Mouse (Mus musculus) CH12.LX (cell line): ENCODE data around the gene Rptor. TPM values are rescaled to one million over a fixed set of nuclear protein-coding genes. Genes with fewer than 3 reads are reported as not detected.

Experiments
- DNase-seq: peaks from one replicate; pipeline ENCODE4 v3.0.0-alpha.2; 2013; ENCODE audit errors: extremely low read depth
- H3K27ac ChIP-seq: 2 replicates; pipeline ENCODE4 v1.5.1; 2012; ENCODE audit warnings: low read depth, mild to moderate bottlenecking, control low read depth, moderate library complexity; ENCODE audit not compliant: insufficient read depth
- H3K27me3 ChIP-seq: replicated peaks from 2 replicates; pipeline ENCODE3; 2012; ENCODE audit warnings: inconsistent platforms
- H3K36me3 ChIP-seq, 2 experiments: replicated peaks in 1 of 2; 2 replicates each; pipeline versions ENCODE3 to v1.6.1; 2012; ENCODE audit warnings: inconsistent platforms in 1 of 2, low read length in 1 of 2, mild to moderate bottlenecking in 1 of 2, mixed read lengths in 1 of 2, moderate library complexity in 1 of 2; ENCODE audit not compliant: control insufficient read depth in 1 of 2, insufficient read depth in 1 of 2
- H3K4me1 ChIP-seq, 2 experiments: 2 replicates each; pipeline ENCODE4 v1.6.1; 2012; ENCODE audit warnings: inconsistent platforms in 1 of 2, moderate library complexity in 1 of 2; ENCODE audit not compliant: insufficient read depth in 2 of 2, control insufficient read depth in 1 of 2
- H3K4me2 ChIP-seq: 2 replicates; pipeline ENCODE4 v1.6.1; 2012; ENCODE audit warnings: low read depth, mild to moderate bottlenecking, control low read depth; ENCODE audit not compliant: poor library complexity, insufficient read depth, severe bottlenecking
- H3K4me3 ChIP-seq, 3 experiments: fragments of 150-350 bp in 1 of 3; sonication (generic) in 1 of 3; replicated peaks in 1 of 3; 2 replicates each; pipeline versions ENCODE3 to v1.5.1; 2011 to 2012; ENCODE audit warnings: low read depth in 2 of 3, low read length in 2 of 3, mild to moderate bottlenecking in 2 of 3, moderate library complexity in 2 of 3, control low read depth in 1 of 3, improper control_type of control experiment in 1 of 3, inconsistent platforms in 1 of 3, mixed read lengths in 1 of 3; ENCODE audit not compliant: poor library complexity in 1 of 3
- H3K79me2 ChIP-seq: replicated peaks from 2 replicates; pipeline ENCODE4 v1.6.1; 2012; ENCODE audit warnings: mild to moderate bottlenecking, moderate library complexity; ENCODE audit not compliant: control insufficient read depth, poor library complexity, insufficient read depth, severe bottlenecking; ENCODE audit errors: extremely low read depth
- H3K9ac ChIP-seq: 2 replicates; pipeline ENCODE4 v1.6.1; 2012; ENCODE audit warnings: low read depth, mild to moderate bottlenecking, control low read depth, moderate library complexity; ENCODE audit not compliant: insufficient read depth
- H3K9me3 ChIP-seq: replicated peaks from 2 replicates; pipeline ENCODE3; 2012; ENCODE audit warnings: low read length, inconsistent platforms, mixed read lengths
- BHLHE40 ChIP-seq: IDR thresholded peaks from 2 replicates; pipeline ENCODE4 v1.6.1; 2011; ENCODE audit warnings: mild to moderate bottlenecking, low read depth, low read length, improper control_type of control experiment
- CHD2 ChIP-seq: IDR thresholded peaks from 2 replicates; pipeline ENCODE4 v1.6.1; 2011; ENCODE audit warnings: low read length, improper control_type of control experiment
- CTCF ChIP-seq, 2 experiments: IDR thresholded peaks in 1 of 2; conservative IDR thresholded peaks in 1 of 2; 2 replicates each; pipeline ENCODE4 v1.5.1; 2011 to 2012; ENCODE audit warnings: low read depth in 2 of 2, low read length in 2 of 2, improper control_type of control experiment in 1 of 2, inconsistent platforms in 1 of 2, mild to moderate bottlenecking in 1 of 2, moderate library complexity in 1 of 2
- ELF1 ChIP-seq: IDR thresholded peaks from 2 replicates; pipeline ENCODE4 v1.6.1; 2014; ENCODE audit warnings: low read depth, mild to moderate bottlenecking, inconsistent platforms, low read length, improper control_type of control experiment
- EP300 ChIP-seq: IDR thresholded peaks from 2 replicates; pipeline ENCODE4 v1.6.1; 2011; ENCODE audit warnings: low read length, improper control_type of control experiment
- HCFC1 ChIP-seq: IDR thresholded peaks from 2 replicates; pipeline ENCODE4 v1.6.1; 2012; ENCODE audit warnings: low read depth, mild to moderate bottlenecking, inconsistent platforms, low read length, improper control_type of control experiment
- IRF4 ChIP-seq: IDR thresholded peaks from 2 replicates; pipeline ENCODE4 v1.6.1; 2014; ENCODE audit warnings: low read depth, mild to moderate bottlenecking, inconsistent platforms, low read length, improper control_type of control experiment
- JUN ChIP-seq: IDR thresholded peaks from 2 replicates; pipeline ENCODE4 v1.6.1; 2011; ENCODE audit warnings: low read depth, mild to moderate bottlenecking, low read length, improper control_type of control experiment, moderate library complexity; ENCODE audit not compliant: insufficient read depth
- JUND ChIP-seq: conservative IDR thresholded peaks from 2 replicates; pipeline ENCODE4 v1.6.1; 2011; ENCODE audit warnings: low read depth, low read length, improper control_type of control experiment
- KAT2A ChIP-seq: IDR thresholded peaks from 2 replicates; pipeline ENCODE4 v1.6.1; 2012; ENCODE audit warnings: low read length, improper control_type of control experiment, inconsistent platforms; ENCODE audit not compliant: insufficient replicate concordance
- MEF2A ChIP-seq: IDR thresholded peaks from 2 replicates; pipeline ENCODE4 v1.6.1; 2014; ENCODE audit warnings: low read depth, mild to moderate bottlenecking, inconsistent platforms, low read length, improper control_type of control experiment, borderline replicate concordance
- MXI1 ChIP-seq: IDR thresholded peaks from 2 replicates; pipeline ENCODE4 v1.6.1; 2011; ENCODE audit warnings: mild to moderate bottlenecking, low read depth, low read length, improper control_type of control experiment
- NELFE ChIP-seq: IDR thresholded peaks from 2 replicates; pipeline ENCODE4 v1.6.1; 2011; ENCODE audit warnings: low read depth, low read length, improper control_type of control experiment
- NRF1 ChIP-seq: IDR thresholded peaks from 2 replicates; pipeline ENCODE4 v1.6.1; 2014; ENCODE audit warnings: low read depth, mild to moderate bottlenecking, inconsistent platforms, low read length, improper control_type of control experiment, moderate library complexity
- PAX5 ChIP-seq: IDR thresholded peaks from 2 replicates; pipeline ENCODE4 v1.6.1; 2012; ENCODE audit warnings: low read length, inconsistent platforms, mixed read lengths
- RAD21 ChIP-seq: IDR thresholded peaks from 2 replicates; pipeline ENCODE4 v1.6.1; 2011; ENCODE audit warnings: low read depth, mild to moderate bottlenecking, low read length, improper control_type of control experiment, moderate library complexity
- RCOR1 ChIP-seq: conservative IDR thresholded peaks from 2 replicates; pipeline ENCODE4 v1.6.1; 2012; ENCODE audit warnings: low read depth, mild to moderate bottlenecking, inconsistent platforms, low read length, improper control_type of control experiment
- SIN3A ChIP-seq: IDR thresholded peaks from 2 replicates; pipeline ENCODE4 v1.6.1; 2012; ENCODE audit warnings: low read length, improper control_type of control experiment, inconsistent platforms
- SMC3 ChIP-seq: IDR thresholded peaks from 2 replicates; pipeline ENCODE4 v1.6.1; 2011; ENCODE audit warnings: low read depth, low read length, improper control_type of control experiment
- UBTF ChIP-seq: IDR thresholded peaks from 2 replicates; pipeline ENCODE4 v1.6.1; 2012; ENCODE audit warnings: low read depth, mild to moderate bottlenecking, inconsistent platforms, low read length, improper control_type of control experiment, moderate library complexity
- ZKSCAN1 ChIP-seq: IDR thresholded peaks from 2 replicates; pipeline ENCODE4 v1.6.1; 2012; ENCODE audit warnings: low read depth, inconsistent platforms, low read length, improper control_type of control experiment, borderline replicate concordance
- dilution Hi-C: fragments of 300-500 bp; cut with MboI; formaldehyde crosslinking; loops from 2 replicates; pipeline ENCODE4 v1.14.3; 2020; ENCODE audit warnings: low sequenced_read_pairs; ENCODE audit not compliant: extremely low pct_unique_long_range_greater_than_20kb, extremely low pct_ligation_motif_present
- in situ Hi-C: fragments of 300-500 bp; cut with MboI; formaldehyde crosslinking; loops from 3 replicates; pipeline ENCODE4 v1.14.3; 2019; ENCODE audit warnings: low sequenced_read_pairs, low pct_ligation_motif_present, low pct_unique_long_range_greater_than_20kb, mixed read lengths
- polyA plus RNA-seq: library from polyadenylated mRNA; unstranded; fragments of >175 nt; gene quantifications from 2 replicates; pipeline ENCODE4 v1.2.1, GENCODE M21; 2012; ENCODE audit warnings: low read depth; ENCODE audit not compliant: insufficient read length
- total RNA-seq, 2 experiments: library from RNA; depleted of rRNA; stranded (reverse); fragments of 300-350 nt in 1 of 2; fragments of >200 nt in 1 of 2; gene quantifications; 2 replicates each; pipeline ENCODE4 v1.2.3; 2012 to 2014

Gene Rptor
- total and polyA plus RNA-seq, 3 experiments, result 10.3 to 33.1 (median 26.7) TPM

DNA sequence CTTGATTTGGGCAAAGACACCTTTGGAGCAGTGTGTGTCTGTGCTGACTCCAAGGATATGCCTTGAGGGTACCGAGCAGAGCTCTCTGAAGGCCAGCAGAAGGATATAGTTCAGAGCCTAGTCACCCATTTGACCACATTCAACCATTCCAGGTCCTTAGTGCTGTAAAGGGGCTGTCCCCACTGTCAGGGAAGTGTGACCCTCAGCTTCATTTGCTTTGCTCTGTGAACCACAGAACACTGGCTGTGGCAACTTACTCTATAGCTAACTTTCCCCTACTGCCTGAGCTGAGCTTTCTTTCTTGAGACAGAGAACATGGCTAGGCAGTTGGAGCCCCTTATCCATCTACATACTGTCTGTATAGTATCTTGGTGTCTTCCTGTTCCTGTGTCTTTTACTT is 175.2 kb downstream of the Rptor start:
- DNase-seq, result peak; percentile 65
- no peaks in the 10 kb centered on the region for H3K79me2 ChIP-seq
- H3K4me1 ChIP-seq, result peaks cover 15 to 39% of the 10 kb centered on the region in 2 experiments
- H3K27ac ChIP-seq, result no peak overlapping the region
- in situ Hi-C loops, result no loop called here
- H3K27me3 ChIP-seq, result no peaks in the 10 kb centered on the region
- TF ChIP-seq CHD2, result no peak
- TF ChIP-seq BHLHE40, result peak; percentile 84
- no peak for TF ChIP-seq SMC3
- TF ChIP-seq MEF2A, result no peak
- TF ChIP-seq JUND, result no peak
- no peak for TF ChIP-seq PAX5
- peak; percentile 30; the same call in 1 of the 2 replicates for TF ChIP-seq EP300
- TF ChIP-seq, all 38 proteins: peak for 2
- Histone ChIP-seq H3K4me2 (no peak overlapping the region), H3K9me3 (peaks cover 19% of the 10 kb centered on the region), H3K4me3 (no peak overlapping the region), H3K36me3 (peaks cover 16 to 82% of the 10 kb centered on the region in 2 experiments), H3K9ac (no peak overlapping the region)
- dilution Hi-C loops, result no loop called here

GRCm38 (mm10) chr11:119780290-119780689 is 177.6 kb downstream of the Rptor start:
- in situ Hi-C loops, result no loop called here
- H3K4me1 ChIP-seq, result peaks cover 15 to 39% of the 10 kb centered on the region in 2 experiments
- TF ChIP-seq BHLHE40 (peak; percentile 56), HCFC1 (no peak), CTCF (conservative IDR thresholded peaks at IDR 0.05 in 1 of 2, IDR thresholded peaks at IDR 0.05 in 1 of 2; ENCODE audit: low read depth in 2 of 2, low read length in 2 of 2) (0 out of 4 replicates have a peak, but pooled peaks of 1 of the 2 experiments have one; percentile 23), RAD21 (peak; percentile 18), ELF1 (peak; percentile 40; the same call in 1 of the 2 replicates), IRF4 (peak; percentile 45; the same call in 1 of the 2 replicates)
- TF ChIP-seq, all 38 proteins: peak for 5
- Histone ChIP-seq H3K36me3 (peaks cover 20 to 81% of the 10 kb centered on the region in 2 experiments), H3K9me3 (peaks cover 14% of the 10 kb centered on the region), H3K9ac (no peak overlapping the region), H3K79me2 (no peaks in the 10 kb centered on the region), H3K4me2 (no peak overlapping the region), H3K27me3 (no peaks in the 10 kb centered on the region), H3K27ac (no peak overlapping the region), H3K4me3 (no peak overlapping the region)
- dilution Hi-C loops, result no loop called here
- peak; percentile 79 for DNase-seq

DNA sequence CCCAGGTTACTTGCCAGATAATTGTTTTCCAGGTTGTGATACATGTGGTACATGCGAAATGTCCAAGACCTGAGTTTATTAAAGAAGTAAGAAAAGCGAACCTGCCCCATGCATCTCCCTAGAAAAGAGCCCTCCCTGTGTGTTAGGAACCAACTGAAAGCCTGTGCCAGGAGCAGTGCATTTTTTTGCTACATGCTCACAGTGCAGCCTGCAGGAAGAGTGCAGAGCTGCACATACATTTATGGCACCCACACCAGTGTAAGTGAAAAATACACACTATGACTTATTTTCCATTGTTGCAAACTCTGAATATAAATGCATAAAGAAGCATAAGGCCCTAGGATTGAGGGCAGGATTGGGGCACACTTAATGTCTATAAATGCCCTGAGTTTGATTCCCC is 178.5 kb downstream of the Rptor start:
- no peak overlapping the region for H3K27ac ChIP-seq
- H3K27me3 ChIP-seq, result no peaks in the 10 kb centered on the region
- no peaks in the 10 kb centered on the region for H3K79me2 ChIP-seq
- in situ Hi-C loops, result no loop called here
- no peak for DNase-seq
- dilution Hi-C loops, result no loop called here
- H3K4me1 ChIP-seq, result peaks cover 15 to 47% of the 10 kb centered on the region in 2 experiments
- TF ChIP-seq ELF1, result no peak
- no peak for TF ChIP-seq MEF2A
- no peak for TF ChIP-seq JUND
- TF ChIP-seq KAT2A, result no peak
- no peak for TF ChIP-seq SMC3
- TF ChIP-seq MXI1, result no peak
- TF ChIP-seq NRF1, result no peak
- no peak for TF ChIP-seq JUN
- TF ChIP-seq UBTF, result no peak
- TF ChIP-seq CTCF (conservative IDR thresholded peaks at IDR 0.05 in 1 of 2, IDR thresholded peaks at IDR 0.05 in 1 of 2; ENCODE audit: low read depth in 2 of 2, low read length in 2 of 2), result peak in 1 of 2 experiments; percentile 22; a peak in 1 of 4 replicates
- no peak for TF ChIP-seq ZKSCAN1
- no peak for TF ChIP-seq SIN3A
- TF ChIP-seq RCOR1, result no peak
- no peak for TF ChIP-seq NELFE
- peak; percentile 20 for TF ChIP-seq RAD21
- H3K4me3 ChIP-seq, result no peak overlapping the region
- H3K36me3 ChIP-seq, result peaks cover 22 to 77% of the 10 kb centered on the region in 2 experiments
- H3K4me2 ChIP-seq, result no peak overlapping the region
- no peak overlapping the region for H3K9ac ChIP-seq
- H3K9me3 ChIP-seq, result peaks cover 5% of the 10 kb centered on the region
